Mouse (Mus musculus) gastrocnemius, adult 2 months (tissue): ENCODE results near the gene Fam83c. TPM values are rescaled to one million over a fixed set of nuclear protein-coding genes. Genes with fewer than 3 reads are reported as not detected.
A peak's percentile ranks its signal among the peaks of the same experiment; 100 is the strongest.

Experiments
- DNase-seq: peaks from one replicate; pipeline ENCODE4 v3.0.0; 2022
- H3K27ac ChIP-seq: fragments of 200-600 bp; 2 replicates; pipeline ENCODE4 v1.8.1; 2022; ENCODE audit warnings: mild to moderate bottlenecking
- H3K4me3 ChIP-seq: fragments of 200-600 bp; 2 replicates; pipeline ENCODE4 v1.8.1; 2022; ENCODE audit warnings: mild to moderate bottlenecking, moderate library complexity
- CTCF ChIP-seq: fragments of 200-600 bp; IDR thresholded peaks from 2 replicates; pipeline ENCODE4 v1.8.1; 2022; ENCODE audit warnings: antibody characterized with exemption, mild to moderate bottlenecking, moderate library complexity
- intact Hi-C: fragments of 180-260 bp; cut with DNase I; formaldehyde crosslinking; loops from one replicate; pipeline ENCODE4 v1.15.1; 2025
- total RNA-seq, 2 experiments: library from RNA; stranded (reverse); gene quantifications; 2 replicates each; pipeline ENCODE4 v1.2.3; 2021

Gene Fam83c
- total RNA-seq, 2 experiments from 2014 or later: not detected

DNA sequence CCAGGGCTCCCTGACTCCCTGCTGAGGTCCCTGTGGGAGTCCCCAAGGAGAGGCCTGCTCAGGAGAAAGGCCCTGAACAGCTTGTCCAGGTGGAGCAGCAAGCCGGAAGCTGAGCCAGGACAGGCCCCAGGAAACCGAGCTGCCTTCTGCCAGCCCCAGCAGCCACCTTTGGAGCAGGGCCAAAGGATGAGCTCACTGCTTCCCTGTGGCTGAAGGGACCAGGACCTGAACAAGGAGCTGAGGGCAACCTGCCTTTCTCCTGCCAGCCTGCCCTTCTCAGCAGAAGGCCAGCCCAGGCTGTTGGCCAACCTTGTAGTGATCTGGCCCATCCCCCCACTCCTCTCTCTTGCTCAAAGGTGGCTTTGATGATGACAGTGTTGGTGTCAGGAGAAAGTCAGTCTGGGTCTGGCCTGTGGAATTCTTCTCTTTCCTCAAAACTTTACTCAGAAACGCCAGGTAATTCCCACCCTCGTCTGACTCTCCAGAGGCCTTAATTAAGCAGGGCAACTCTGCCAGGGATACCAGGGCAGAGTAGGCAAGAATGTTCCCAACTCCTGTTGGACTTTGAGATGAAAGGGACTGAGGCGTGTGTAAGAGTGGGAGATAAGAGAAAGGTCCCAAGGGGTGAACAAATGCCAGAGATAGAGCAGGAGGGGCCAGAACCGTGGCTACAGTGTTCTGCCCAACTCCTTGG lies 29.3 kb downstream of the Fam83c start:
- Histone ChIP-seq H3K27ac (peak overlapping the region; percentile 57), H3K4me3 (no peak overlapping the region)
- intact Hi-C loops: no loop called here
- peak; percentile 86 for DNase-seq
- no peak for TF ChIP-seq CTCF

DNA sequence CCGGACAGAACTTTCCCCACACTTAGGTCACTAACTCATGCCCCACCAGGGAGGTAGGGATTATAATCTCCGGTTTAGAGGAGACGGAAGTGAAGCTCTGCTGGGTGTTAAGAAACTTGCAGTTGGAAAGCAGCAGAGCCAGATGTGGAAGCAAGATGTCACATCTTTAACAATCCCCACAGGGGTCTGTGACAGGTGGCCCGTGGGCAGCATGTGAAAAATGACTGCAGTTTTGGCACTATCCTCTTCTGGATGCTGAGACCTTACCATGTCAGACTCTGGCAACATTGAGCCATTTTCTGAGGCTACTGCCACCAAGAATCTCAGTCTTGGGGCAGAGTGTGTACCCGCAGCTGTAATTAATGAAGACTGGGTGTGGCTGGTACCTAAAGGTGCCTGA lies 30.6 kb downstream of the Fam83c start:
- TF ChIP-seq CTCF: no peak
- Histone ChIP-seq H3K4me3 (no peak overlapping the region), H3K27ac (no peak overlapping the region)
- intact Hi-C loops: no loop called here
- no peak for DNase-seq

DNA sequence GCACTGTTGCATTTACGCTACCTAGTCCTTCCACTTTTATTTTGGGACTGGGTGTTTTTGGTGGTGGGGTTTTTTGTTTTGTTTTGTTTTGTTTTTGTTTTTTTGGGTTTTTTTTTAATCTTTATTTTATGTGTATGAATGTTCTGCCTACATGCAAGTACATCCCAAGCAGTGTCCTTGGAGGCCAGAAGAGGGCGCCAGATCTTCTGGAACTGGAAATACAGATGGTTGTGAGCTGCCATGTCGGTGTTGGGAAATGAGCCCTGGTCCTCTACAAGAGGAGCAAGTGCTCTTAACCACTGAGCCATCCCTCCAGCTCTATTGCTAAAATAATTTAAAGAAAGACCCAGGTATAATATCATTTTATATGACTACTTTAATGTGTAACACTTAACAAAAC lies 31.9 kb downstream of the Fam83c start:
- no peak overlapping the region for H3K4me3 ChIP-seq
- TF ChIP-seq CTCF: peak; percentile 49
- no peak for DNase-seq
- H3K27ac ChIP-seq: no peak overlapping the region
- intact Hi-C loops: no loop called here

DNA sequence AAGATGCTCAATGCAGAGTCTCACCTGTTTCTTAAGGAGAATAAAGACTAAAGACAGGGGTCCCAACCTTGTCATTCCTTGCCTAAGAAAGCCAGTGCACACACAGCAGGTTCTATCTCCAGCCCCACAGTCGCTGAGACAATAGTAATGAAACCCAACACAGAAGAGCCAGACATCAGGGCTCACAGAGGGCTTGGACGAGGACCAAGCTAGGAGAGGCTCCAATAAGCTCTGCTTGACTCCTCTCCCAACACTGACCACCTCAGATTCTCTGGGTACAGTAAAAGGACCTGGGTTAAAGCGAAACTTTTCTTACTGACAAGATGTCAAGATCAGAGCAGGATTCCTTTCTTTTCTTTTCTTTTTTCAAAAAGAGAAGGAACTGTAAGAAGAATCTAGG lies 36.0 kb downstream of the Fam83c start:
- intact Hi-C loops: no loop called here
- H3K27ac ChIP-seq: no peak overlapping the region
- TF ChIP-seq CTCF: no peak
- DNase-seq: no peak
- no peak overlapping the region for H3K4me3 ChIP-seq

DNA sequence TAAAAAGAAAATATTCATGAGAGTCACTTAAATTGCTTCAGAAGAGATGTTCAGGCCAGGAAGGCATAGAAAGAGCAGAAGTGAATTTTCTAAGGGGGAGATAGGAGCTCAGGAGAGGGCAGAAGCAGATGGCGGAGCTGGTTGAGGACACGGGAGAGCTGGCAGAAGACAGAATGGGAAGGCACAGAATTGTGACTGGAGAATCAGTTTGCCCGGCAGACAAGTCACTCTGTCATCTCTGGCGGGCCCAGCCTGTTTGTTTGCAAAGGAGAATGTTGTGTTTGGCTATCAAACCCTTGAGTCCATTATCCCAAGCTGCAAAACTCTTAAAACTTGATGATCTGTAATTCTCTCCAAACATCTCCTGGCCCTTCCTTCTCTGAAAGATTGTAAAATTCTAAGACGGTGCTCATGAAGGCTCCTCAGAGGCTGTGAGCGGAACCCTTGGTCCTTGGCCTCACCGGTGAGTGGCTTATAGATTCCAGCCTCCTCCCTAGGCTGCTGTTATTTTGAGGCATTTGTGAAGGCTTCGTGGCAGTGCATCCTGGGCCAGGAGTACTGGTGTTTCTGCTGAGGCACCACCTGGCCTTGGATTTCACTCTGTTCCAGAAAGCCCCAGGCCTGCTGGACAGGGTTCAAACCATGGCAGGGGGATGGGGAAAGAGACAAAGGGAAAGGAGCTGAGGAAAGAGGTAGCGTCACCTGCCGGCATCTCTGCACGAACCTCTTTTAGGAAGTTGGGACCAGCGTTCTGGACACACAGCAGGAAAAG lies 39.8 kb downstream of the Fam83c start:
- no peak for TF ChIP-seq CTCF
- no peak overlapping the region for H3K27ac ChIP-seq
- intact Hi-C loops: no loop called here
- no peak overlapping the region for H3K4me3 ChIP-seq
- no peak for DNase-seq

GRCm38 (mm10) chr2:155792899-155793298 lies 41.8 kb downstream of the Fam83c start:
- H3K27ac ChIP-seq: no peak overlapping the region
- no peak overlapping the region for H3K4me3 ChIP-seq
- DNase-seq: no peak
- intact Hi-C loops: no loop called here
- no peak for TF ChIP-seq CTCF

DNA sequence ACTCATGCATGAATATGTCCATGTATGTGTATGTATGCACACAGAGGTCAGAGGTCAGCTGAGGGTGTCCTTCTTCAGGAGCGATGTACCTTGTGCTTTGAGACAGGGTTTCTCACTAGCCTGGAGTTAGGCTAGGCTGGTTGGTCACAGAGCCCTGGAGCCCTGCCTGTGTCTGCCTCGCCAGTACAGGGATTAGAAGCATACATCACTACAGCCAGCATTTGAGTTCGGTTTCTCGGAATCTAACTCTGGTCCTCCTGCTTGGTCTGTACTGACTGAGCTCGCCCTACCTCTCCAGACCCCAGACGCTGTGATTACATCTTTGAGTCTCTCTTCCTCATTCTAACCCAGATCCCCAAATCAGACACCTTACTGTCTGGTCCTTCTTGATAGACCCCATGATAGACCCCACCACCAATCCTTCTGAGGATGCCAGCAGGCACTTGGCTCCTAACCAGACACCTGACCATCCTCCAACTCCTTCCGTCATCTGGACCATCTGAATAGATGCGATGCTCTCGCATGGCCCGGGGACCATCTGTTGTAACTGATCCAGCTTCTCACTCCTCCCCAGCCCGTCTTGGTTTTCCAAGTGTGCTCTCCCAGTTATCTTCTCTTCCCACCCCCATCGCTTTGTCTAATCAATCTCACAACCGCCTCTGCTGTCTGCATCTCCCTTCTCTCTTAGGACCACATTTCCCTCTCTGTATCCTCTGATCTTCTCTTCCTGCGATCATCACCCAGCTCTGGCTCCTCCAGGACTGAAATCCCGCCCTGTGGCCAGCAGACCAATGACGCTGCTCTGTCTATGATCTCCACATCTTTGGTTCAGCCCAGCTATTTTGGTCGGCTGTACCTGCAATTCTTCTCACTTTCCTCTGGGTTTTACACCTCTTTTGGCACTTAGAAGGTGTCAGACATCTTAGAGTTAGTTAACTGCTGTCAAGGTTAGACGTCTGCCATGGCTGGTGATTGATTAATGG lies 46.4 kb downstream of the Fam83c start:
- Histone ChIP-seq H3K4me3 (no peak overlapping the region), H3K27ac (no peak overlapping the region)
- DNase-seq: no peak
- intact Hi-C loops: no loop called here
- TF ChIP-seq CTCF: no peak

GRCm38 (mm10) chr2:155786905-155787304 lies 47.7 kb downstream of the Fam83c start:
- Histone ChIP-seq H3K4me3 (no peak overlapping the region), H3K27ac (no peak overlapping the region)
- DNase-seq: no peak
- TF ChIP-seq CTCF: no peak
- intact Hi-C loops: no loop called here

GRCm38 (mm10) chr2:155784534-155784933 lies 50.1 kb downstream of the Fam83c start:
- intact Hi-C loops: no loop called here
- no peak for DNase-seq
- H3K4me3 ChIP-seq: no peak overlapping the region
- no peak overlapping the region for H3K27ac ChIP-seq
- TF ChIP-seq CTCF: no peak

- DNase-seq: no peak
- TF ChIP-seq CTCF: no peak
- intact Hi-C loops: no loop called here
- H3K27ac ChIP-seq: no peak overlapping the region
- no peak overlapping the region for H3K4me3 ChIP-seq
Observed at GRCm38 (mm10) chr2:155779506-155779905, 55.1 kb downstream of the Fam83c start.

DNA sequence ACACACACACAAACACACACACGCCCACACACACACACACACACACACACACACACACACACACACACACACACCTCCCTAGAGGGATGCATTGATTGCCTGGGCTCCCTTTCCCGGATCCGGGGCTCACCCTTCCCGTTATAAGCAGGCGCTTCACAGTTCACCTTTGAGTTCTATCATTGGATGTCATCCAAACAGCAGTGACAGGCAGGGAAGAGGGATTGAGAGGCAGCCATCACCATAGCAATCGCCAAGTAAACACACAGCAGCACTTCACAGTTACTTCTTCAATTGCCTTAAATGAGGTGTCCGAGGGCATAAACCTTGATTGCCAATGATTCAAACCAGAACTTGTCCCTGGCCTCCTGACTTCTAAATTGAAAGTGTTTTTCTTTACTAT lies 55.6 kb downstream of the Fam83c start:
- intact Hi-C loops: no loop called here
- DNase-seq: no peak
- no peak for TF ChIP-seq CTCF
- H3K4me3 ChIP-seq: no peak overlapping the region
- no peak overlapping the region for H3K27ac ChIP-seq

- intact Hi-C loops: no loop called here
- DNase-seq: no peak
- TF ChIP-seq CTCF: no peak
- Histone ChIP-seq H3K4me3 (no peak overlapping the region), H3K27ac (no peak overlapping the region)
Observed at GRCm38 (mm10) chr2:155778004-155778403, 56.6 kb downstream of the Fam83c start.

DNA sequence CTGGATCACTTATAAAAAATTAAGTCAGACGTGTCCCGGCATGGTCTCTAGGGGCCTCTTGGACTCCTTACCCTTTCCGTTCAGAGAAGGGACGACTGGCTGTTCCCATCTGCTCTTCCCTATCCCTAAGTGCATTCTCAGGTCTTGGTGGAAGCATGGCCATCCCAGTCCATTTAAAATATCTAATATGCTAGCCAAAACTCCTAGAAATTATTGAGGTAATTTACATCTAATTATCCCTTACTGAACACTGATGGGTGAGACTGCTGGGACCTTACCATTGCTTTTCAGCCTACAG lies 57.0 kb downstream of the Fam83c start:
- no peak overlapping the region for H3K27ac ChIP-seq
- DNase-seq: no peak
- intact Hi-C loops: no loop called here

More for the DNA sequence above, 57.0 kb downstream of the Fam83c start:
- TF ChIP-seq CTCF: no peak
- no peak overlapping the region for H3K4me3 ChIP-seq

Other genes with a start within 250 kb of the Fam83c start
- gene Gss, start 242.0 kb downstream of the Fam83c start, total RNA-seq: 1 to 10 TPM; 5.7 to 6.4 TPM
- 1 to 10 TPM; 5.1 to 9.8 TPM for gene Myh7b, start 223.6 kb downstream of the Fam83c start, total RNA-seq
- 100 to 1,000 TPM in 1 of 2 experiments, 10 to 100 TPM in 1; 93.4 to 102 TPM for gene Trpc4ap, start 142.5 kb downstream of the Fam83c start, total RNA-seq
- 1 to 10 TPM; 4.2 to 4.4 TPM for gene Edem2, start 105.4 kb downstream of the Fam83c start, total RNA-seq
- not detected for gene Gm17581, start 99.0 kb downstream of the Fam83c start, total RNA-seq
- gene Procr, start 83.7 kb downstream of the Fam83c start, total RNA-seq: 10 to 100 TPM in 1 of 2 experiments, 1 to 10 TPM in 1; 9.9 to 21.3 TPM
- gene Mmp24, start 59.5 kb downstream of the Fam83c start, total RNA-seq: not detected
- 10 to 100 TPM; 25.8 to 27.8 TPM for gene BC029722, start 15.4 kb downstream of the Fam83c start, total RNA-seq
- 10 to 100 TPM; 41.0 to 46.7 TPM for gene Eif6, start 7.9 kb downstream of the Fam83c start, total RNA-seq
- gene Uqcc1, start 95.5 kb upstream of the Fam83c start, total RNA-seq: 100 to 1,000 TPM; 139 to 198 TPM
- not detected for gene Gm15557, start 105.9 kb upstream of the Fam83c start, total RNA-seq
- under 1 TPM in 1 of 2 experiments, not detected in 1; 0.08 TPM for gene Gdf5, start 110.5 kb upstream of the Fam83c start, total RNA-seq
- gene Cep250, start 121.6 kb upstream of the Fam83c start, total RNA-seq: 1 to 10 TPM; 3.8 to 4.6 TPM
- under 1 TPM; 0.66 to 0.70 TPM for gene 6430550D23Rik, start 173.1 kb upstream of the Fam83c start, total RNA-seq
- gene Ergic3, start 173.2 kb upstream of the Fam83c start, total RNA-seq: 10 to 100 TPM; 41.3 to 47.4 TPM
- not detected for gene Fer1l4, start 218.1 kb upstream of the Fam83c start, total RNA-seq
- gene Spag4, start 230.3 kb upstream of the Fam83c start, total RNA-seq: under 1 TPM; 0.33 to 0.36 TPM